Mouse (Mus musculus): Measurements from ENCODE around the gene Rnase12. TPM values are rescaled to one million over a fixed set of nuclear protein-coding genes. Genes with fewer than 3 reads are reported as not detected.
"Not testable (repeated sequence)": the region's sequence is repeated elsewhere in the genome, so short reads cannot be mapped to it uniquely, and the experiment has no call there.

The Rnase12 gene
- polyA plus RNA-seq, 1 experiment from 2014 or later: not detected

GRCm38 (mm10) chr14:51047846-51048245 lies 9.6 kb downstream of the Rnase12 start:
- no peaks in the 10 kb centered on the region for H3K36me3 ChIP-seq
- 37% methylated on average over 5 of the region's 5 CpGs for WGBS
- H3K27ac ChIP-seq: no peak overlapping the region
- H3K4me1 ChIP-seq: no peaks in the 10 kb centered on the region
- no peaks in the 10 kb centered on the region for H3K9me3 ChIP-seq
- H3K4me2 ChIP-seq: no peak overlapping the region
- H3K9ac ChIP-seq: no peak overlapping the region
- no peak for ATAC-seq (ENCODE audit: insufficient number of reproducible peaks, insufficient read depth, low FRiP score, low TSS enrichment, low read depth)
- no peaks in the 10 kb centered on the region for H3K27me3 ChIP-seq
- no peak overlapping the region for H3K4me3 ChIP-seq

GRCm38 (mm10) chr14:51041769-51042168 lies 15.7 kb downstream of the Rnase12 start, which contains the start of gene Rnase9:
Gene Rnase9, minus strand, starts transcription at chr14:51041869.
- Histone ChIP-seq H3K27ac (no peak within 1 kb of the TSS), H3K9ac (no peak within 1 kb of the TSS), H3K4me2 (no peak within 1 kb of the TSS), H3K27me3 (no peaks in the 10 kb centered on the region), H3K4me3 (no peak within 1 kb of the TSS), H3K36me3 (no peaks in the 10 kb centered on the region), H3K9me3 (no peaks in the 10 kb centered on the region), H3K4me1 (no peaks in the 10 kb centered on the region)
- 76% methylated on average over 6 of the region's 6 CpGs for WGBS
- no peak for ATAC-seq (ENCODE audit: insufficient number of reproducible peaks, insufficient read depth, low FRiP score, low TSS enrichment, low read depth)

GRCm38 (mm10) chr14:51036214-51036613 lies 21.2 kb downstream of the Rnase12 start:
- H3K36me3 ChIP-seq: no peaks in the 10 kb centered on the region
- no peak for ATAC-seq (ENCODE audit: insufficient number of reproducible peaks, insufficient read depth, low FRiP score, low TSS enrichment, low read depth)
- no peak overlapping the region for H3K4me2 ChIP-seq
- no peaks in the 10 kb centered on the region for H3K4me1 ChIP-seq
- H3K27me3 ChIP-seq: no peaks in the 10 kb centered on the region
- no peak overlapping the region for H3K4me3 ChIP-seq
- no peaks in the 10 kb centered on the region for H3K9me3 ChIP-seq
- no peak overlapping the region for H3K9ac ChIP-seq
- WGBS: 83% methylated on average over 4 of the region's 4 CpGs
- no peak overlapping the region for H3K27ac ChIP-seq

GRCm38 (mm10) chr14:51035206-51035605 lies 22.3 kb downstream of the Rnase12 start:
- no peak overlapping the region for H3K27ac ChIP-seq
- no peaks in the 10 kb centered on the region for H3K9me3 ChIP-seq
- H3K4me1 ChIP-seq: no peaks in the 10 kb centered on the region
- no peak overlapping the region for H3K9ac ChIP-seq
- H3K27me3 ChIP-seq: no peaks in the 10 kb centered on the region
- ATAC-seq (ENCODE audit: insufficient number of reproducible peaks, insufficient read depth, low FRiP score, low TSS enrichment, low read depth): no peak
- WGBS: 30% methylated on average over 1 of the region's 1 CpGs
- H3K4me2 ChIP-seq: no peak overlapping the region
- H3K4me3 ChIP-seq: no peak overlapping the region
- H3K36me3 ChIP-seq: no peaks in the 10 kb centered on the region

- no peak overlapping the region for H3K4me2 ChIP-seq
- no peak overlapping the region for H3K9ac ChIP-seq
- H3K27ac ChIP-seq: no peak overlapping the region
- 49% methylated on average over 3 of the region's 3 CpGs for WGBS
- no peaks in the 10 kb centered on the region for H3K27me3 ChIP-seq
- ATAC-seq (ENCODE audit: insufficient number of reproducible peaks, insufficient read depth, low FRiP score, low TSS enrichment, low read depth): no peak
- H3K36me3 ChIP-seq: no peaks in the 10 kb centered on the region
- no peaks in the 10 kb centered on the region for H3K9me3 ChIP-seq
- no peak overlapping the region for H3K4me3 ChIP-seq
- no peaks in the 10 kb centered on the region for H3K4me1 ChIP-seq
Observed at GRCm38 (mm10) chr14:51027387-51028155, 29.9 kb downstream of the Rnase12 start.

GRCm38 (mm10) chr14:51026391-51027133 lies 30.9 kb downstream of the Rnase12 start:
- no peak overlapping the region for H3K4me3 ChIP-seq
- no peak overlapping the region for H3K4me2 ChIP-seq
- H3K27me3 ChIP-seq: no peaks in the 10 kb centered on the region
- H3K36me3 ChIP-seq: no peaks in the 10 kb centered on the region
- no peak overlapping the region for H3K9ac ChIP-seq
- whole genome bisulfite sequencing: 35% methylated on average over 5 of the region's 5 CpGs
- ATAC-seq (ENCODE audit: insufficient number of reproducible peaks, insufficient read depth, low FRiP score, low TSS enrichment, low read depth): no peak
- H3K4me1 ChIP-seq: no peaks in the 10 kb centered on the region
- H3K27ac ChIP-seq: no peak overlapping the region
- no peaks in the 10 kb centered on the region for H3K9me3 ChIP-seq

GRCm38 (mm10) chr14:51024820-51025219 lies 32.6 kb downstream of the Rnase12 start:
- Histone ChIP-seq H3K4me1 (no peaks in the 10 kb centered on the region), H3K36me3 (no peaks in the 10 kb centered on the region), H3K27me3 (no peaks in the 10 kb centered on the region), H3K9ac (no peak overlapping the region), H3K4me2 (no peak overlapping the region), H3K27ac (no peak overlapping the region), H3K4me3 (no peak overlapping the region), H3K9me3 (no peaks in the 10 kb centered on the region; the same call in 1 of the 2 replicates)
- 84% methylated on average over 1 of the region's 1 CpGs for WGBS
- ATAC-seq (ENCODE audit: insufficient number of reproducible peaks, insufficient read depth, low FRiP score, low TSS enrichment, low read depth): no peak

GRCm38 (mm10) chr14:51023457-51023856 lies 34.0 kb downstream of the Rnase12 start:
- H3K4me2 ChIP-seq: no peak overlapping the region
- H3K27me3 ChIP-seq: no peaks in the 10 kb centered on the region
- H3K27ac ChIP-seq: no peak overlapping the region
- ATAC-seq (ENCODE audit: insufficient number of reproducible peaks, insufficient read depth, low FRiP score, low TSS enrichment, low read depth): no peak
- H3K9me3 ChIP-seq: no peaks in the 10 kb centered on the region; the same call in 1 of the 2 replicates
- H3K36me3 ChIP-seq: no peaks in the 10 kb centered on the region
- WGBS: 85% methylated on average over 4 of the region's 4 CpGs
- no peak overlapping the region for H3K9ac ChIP-seq
- H3K4me1 ChIP-seq: no peaks in the 10 kb centered on the region
- H3K4me3 ChIP-seq: no peak overlapping the region

- no peak overlapping the region for H3K9ac ChIP-seq
- H3K27ac ChIP-seq: no peak overlapping the region
- 44% methylated on average over 3 of the region's 3 CpGs for WGBS
- H3K4me1 ChIP-seq: 0 out of 2 replicates have a peak, but pooled peaks cover 4% of the 10 kb centered on the region
- H3K36me3 ChIP-seq: no peaks in the 10 kb centered on the region
- no peaks in the 10 kb centered on the region; the same call in 1 of the 2 replicates for H3K9me3 ChIP-seq
- H3K27me3 ChIP-seq: no peaks in the 10 kb centered on the region
- ATAC-seq (ENCODE audit: insufficient number of reproducible peaks, insufficient read depth, low FRiP score, low TSS enrichment, low read depth): no peak
- no peak overlapping the region for H3K4me2 ChIP-seq
- H3K4me3 ChIP-seq: no peak overlapping the region
Observed at GRCm38 (mm10) chr14:51017256-51017655, 40.2 kb downstream of the Rnase12 start.

GRCm38 (mm10) chr14:51015780-51016179 lies 41.7 kb downstream of the Rnase12 start:
- no peak for ATAC-seq (ENCODE audit: insufficient number of reproducible peaks, insufficient read depth, low FRiP score, low TSS enrichment, low read depth)
- Histone ChIP-seq H3K4me1 (0 out of 2 replicates have a peak, but pooled peaks cover 4% of the 10 kb centered on the region), H3K27me3 (no peaks in the 10 kb centered on the region)

GRCm38 (mm10) chr14:51014724-51015123 lies 42.7 kb downstream of the Rnase12 start:
- not testable (repeated sequence) for H3K4me2 ChIP-seq; ATAC-seq (ENCODE audit: insufficient number of reproducible peaks, insufficient read depth, low FRiP score, low TSS enrichment, low read depth); H3K36me3 ChIP-seq; H3K9me3 ChIP-seq; H3K9ac ChIP-seq; H3K27ac ChIP-seq; H3K4me1 ChIP-seq; H3K4me3 ChIP-seq; H3K27me3 ChIP-seq
- 92% methylated on average over 3 of the region's 3 CpGs for WGBS

More at GRCm38 (mm10) chr14:51015780-51016179, 41.7 kb downstream of the Rnase12 start:
- no peak overlapping the region for H3K4me2 ChIP-seq
- H3K4me3 ChIP-seq: no peak overlapping the region
- H3K36me3 ChIP-seq: no peaks in the 10 kb centered on the region
- H3K9me3 ChIP-seq: no peaks in the 10 kb centered on the region; the same call in 1 of the 2 replicates
- H3K9ac ChIP-seq: no peak overlapping the region
- H3K27ac ChIP-seq: no peak overlapping the region

- no peak for ATAC-seq (ENCODE audit: insufficient number of reproducible peaks, insufficient read depth, low FRiP score, low TSS enrichment, low read depth)
- Histone ChIP-seq H3K9ac (no peak overlapping the region), H3K4me3 (no peak overlapping the region), H3K9me3 (no peaks in the 10 kb centered on the region), H3K27me3 (no peaks in the 10 kb centered on the region), H3K27ac (peak overlapping the region; percentile 84; the same call in 1 of the 2 replicates), H3K4me2 (no peak overlapping the region), H3K4me1 (peaks cover 17% of the 10 kb centered on the region; the same call in 1 of the 2 replicates), H3K36me3 (no peaks in the 10 kb centered on the region)
- WGBS: 87% methylated on average over 6 of the region's 6 CpGs
Observed at GRCm38 (mm10) chr14:51009572-51009971, 47.9 kb downstream of the Rnase12 start.
